Mouse (Mus musculus): Measurements from ENCODE around the gene Gng13.

- TF ChIP-seq CTCF (IDR thresholded peaks at IDR 0.05) = no peak
- no peak for TF ChIP-seq EP300 (IDR thresholded peaks at IDR 0.05)
Measured at GRCm38 (mm10) chr17:25717691-25718090, 720 bp downstream of the Gng13 start.

Measured in lung, postnatal 0 days (tissue).